Mouse (Mus musculus): ENCODE measurements around the gene Olfr572. TPM values are rescaled to one million over a fixed set of nuclear protein-coding genes. Genes with fewer than 3 reads are reported as not detected.

The Olfr572 gene
- not detected in 2 replicates for polyA plus RNA-seq (2015; fragmentation: Nextera tagmentation; extraction: Ambion mirVana)

DNA sequence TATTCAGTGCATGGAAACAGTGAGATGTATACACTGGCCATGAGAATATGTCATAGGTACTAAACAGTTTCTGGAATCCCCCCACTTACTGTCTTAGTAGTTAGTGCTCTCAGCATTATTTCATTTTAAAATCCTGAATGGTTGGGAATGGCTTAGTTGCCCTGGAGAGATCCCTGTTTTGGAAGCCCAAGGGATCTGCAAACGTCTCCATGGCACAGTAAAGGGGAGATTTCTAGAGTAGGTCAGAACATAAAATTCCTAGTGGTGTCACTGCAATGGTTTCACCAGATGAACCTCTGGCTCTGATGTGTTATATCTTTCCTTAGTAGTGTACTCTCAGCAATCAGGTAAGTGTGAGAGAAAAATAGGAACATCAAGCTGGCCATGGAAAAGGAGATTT lies at the start of gene Olfr572:
Gene Olfr572 (plus strand): TSS at position 301 of the 400 bp plus-strand sequence.
- Histone ChIP-seq H3K4me2 (no peak within 1 kb of the TSS), H3K9me3 (replicated peaks) (no peaks in the 10 kb centered on the region), H3K27ac (replicated peaks) (no peak within 1 kb of the TSS), H3K27me3 (no peaks in the 10 kb centered on the region), H3K4me3 (replicated peaks) (no peak within 1 kb of the TSS), H3K9ac (no peak within 1 kb of the TSS), H3K4me1 (replicated peaks) (no peaks in the 10 kb centered on the region), H3K36me3 (replicated peaks) (no peaks in the 10 kb centered on the region)
- no peak for ATAC-seq (ENCODE audit: insufficient read depth)
- WGBS (ENCODE audit: insufficient replicate concordance) = 30% methylated on average over 1 of the region's 1 CpGs

DNA sequence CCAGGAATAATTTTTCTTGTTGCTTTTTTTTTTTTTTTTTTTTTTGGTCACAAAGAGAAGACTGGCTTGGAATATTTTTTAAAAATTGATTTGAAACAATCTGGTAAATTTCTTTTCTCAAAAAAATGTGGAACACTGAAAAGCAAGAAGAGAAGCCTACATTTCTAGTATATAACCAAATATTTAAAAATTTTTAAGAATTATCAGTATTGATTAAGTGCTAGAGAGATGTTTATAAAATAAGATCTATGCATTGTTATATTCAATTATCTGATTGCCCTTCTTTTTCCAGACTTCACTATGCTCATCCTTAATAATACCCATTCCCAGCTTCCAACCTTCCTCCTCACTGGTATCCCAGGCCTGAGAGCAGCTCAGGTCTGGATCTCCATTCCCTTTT lies 47.4 kb upstream of the Olfr572 start, which contains the start of gene Olfr568:
Gene Olfr568 (plus strand): TSS at position 301 of the 400 bp plus-strand sequence.
- no peaks in the 10 kb centered on the region for H3K27me3 ChIP-seq
- H3K4me1 ChIP-seq (replicated peaks) = no peaks in the 10 kb centered on the region

DNA sequence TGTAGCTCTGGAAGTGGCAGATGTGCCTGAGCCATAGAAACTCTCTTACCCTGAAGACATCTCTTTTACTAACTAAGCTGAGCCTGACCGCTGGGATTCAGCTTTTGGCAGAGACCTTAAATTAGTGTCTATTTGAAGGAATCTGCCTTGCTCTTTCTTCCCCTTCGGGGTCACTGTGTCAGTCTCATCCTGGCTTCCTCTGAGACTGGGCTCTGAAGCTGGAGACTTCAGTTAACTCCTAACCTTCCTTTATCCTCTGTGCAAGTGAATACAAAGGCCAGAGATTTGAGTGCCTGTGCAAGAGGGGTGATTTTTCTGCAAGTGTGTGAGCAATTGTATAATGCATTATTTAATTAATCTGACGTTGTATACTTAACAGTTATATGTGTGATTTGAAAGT lies 33.4 kb upstream of the Olfr572 start, which contains the start of gene Olfr569:
Gene Olfr569 (minus strand): TSS at position 101 of the 400 bp plus-strand sequence.
- no peak within 1 kb of the TSS for H3K9ac ChIP-seq
- no peak within 1 kb of the TSS for H3K4me2 ChIP-seq
- ATAC-seq (ENCODE audit: insufficient read depth) = no peak
- no peaks in the 10 kb centered on the region for H3K4me1 ChIP-seq (replicated peaks)
- no peak within 1 kb of the TSS for H3K27ac ChIP-seq (replicated peaks)
- H3K36me3 ChIP-seq (replicated peaks) = no peaks in the 10 kb centered on the region
- 48% methylated on average over 3 of the region's 3 CpGs for WGBS (ENCODE audit: insufficient replicate concordance)
- H3K4me3 ChIP-seq (replicated peaks) = no peak within 1 kb of the TSS
- H3K9me3 ChIP-seq (replicated peaks) = no peaks in the 10 kb centered on the region
- no peaks in the 10 kb centered on the region for H3K27me3 ChIP-seq

More for the DNA sequence above, 47.4 kb upstream of the Olfr572 start, which contains the start of gene Olfr568:
- Histone ChIP-seq H3K9me3 (replicated peaks) (no peaks in the 10 kb centered on the region), H3K4me2 (no peak within 1 kb of the TSS), H3K9ac (no peak within 1 kb of the TSS), H3K36me3 (replicated peaks) (no peaks in the 10 kb centered on the region), H3K27ac (replicated peaks) (no peak within 1 kb of the TSS), H3K4me3 (replicated peaks) (no peak within 1 kb of the TSS)
- ATAC-seq (ENCODE audit: insufficient read depth) = no peak

DNA sequence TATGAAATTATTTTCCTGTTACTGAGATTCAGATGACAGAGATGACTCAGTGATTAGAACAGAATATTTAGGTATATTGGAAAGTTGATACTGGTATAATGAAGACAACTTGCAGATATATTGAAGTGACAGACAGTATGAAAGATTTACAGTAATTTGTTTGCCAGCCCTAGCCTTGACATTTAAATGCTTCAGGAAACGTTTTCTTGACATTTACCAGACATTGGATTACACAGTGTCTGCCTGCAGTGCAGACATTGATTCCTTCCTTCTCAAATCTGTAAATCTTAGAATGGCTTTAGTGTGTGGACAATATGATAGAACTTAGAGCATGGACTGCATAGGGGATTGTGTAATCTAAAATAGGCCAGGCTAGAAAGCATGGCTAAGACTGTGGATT lies 8.9 kb upstream of the Olfr572 start:
- no peaks in the 10 kb centered on the region for H3K9me3 ChIP-seq (replicated peaks)
- 14% methylated on average over 1 of the region's 1 CpGs for WGBS (ENCODE audit: insufficient replicate concordance)

DNA sequence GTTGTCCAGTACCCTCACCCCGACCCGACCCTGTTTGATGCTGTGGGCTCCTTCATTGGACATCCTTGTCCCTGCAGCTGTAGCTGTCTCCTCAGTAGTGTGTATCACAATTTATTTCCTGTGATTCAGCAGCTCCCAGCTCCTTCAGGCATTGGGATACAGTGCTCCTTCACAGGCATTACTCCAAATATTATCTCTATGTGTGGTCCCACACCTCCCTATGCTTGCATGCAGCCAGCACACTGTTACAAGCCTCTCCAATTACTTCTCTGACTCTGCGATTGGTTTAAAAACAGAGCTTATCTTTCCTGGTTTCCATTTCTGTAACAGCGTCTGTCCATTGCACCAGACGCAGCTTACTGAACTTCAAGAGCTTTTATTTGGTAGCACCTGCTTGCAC lies 7.8 kb upstream of the Olfr572 start:
- no peaks in the 10 kb centered on the region for H3K4me1 ChIP-seq (replicated peaks)
- H3K4me2 ChIP-seq = no peak overlapping the region
- no peak for ATAC-seq (ENCODE audit: insufficient read depth)
- no peaks in the 10 kb centered on the region for H3K36me3 ChIP-seq (replicated peaks)
- 48% methylated on average over 5 of the region's 5 CpGs for WGBS (ENCODE audit: insufficient replicate concordance)
- H3K27ac ChIP-seq (replicated peaks) = no peak overlapping the region
- H3K9me3 ChIP-seq (replicated peaks) = no peaks in the 10 kb centered on the region
- H3K4me3 ChIP-seq (replicated peaks) = no peak overlapping the region
- H3K27me3 ChIP-seq = no peaks in the 10 kb centered on the region
- H3K9ac ChIP-seq = no peak overlapping the region

More for the DNA sequence above, 8.9 kb upstream of the Olfr572 start:
- no peaks in the 10 kb centered on the region for H3K27me3 ChIP-seq
- no peak overlapping the region for H3K27ac ChIP-seq (replicated peaks)
- no peak overlapping the region for H3K4me2 ChIP-seq
- H3K4me3 ChIP-seq (replicated peaks) = no peak overlapping the region
- ATAC-seq (ENCODE audit: insufficient read depth) = no peak
- no peaks in the 10 kb centered on the region for H3K4me1 ChIP-seq (replicated peaks)
- H3K36me3 ChIP-seq (replicated peaks) = no peaks in the 10 kb centered on the region
- H3K9ac ChIP-seq = no peak overlapping the region

DNA sequence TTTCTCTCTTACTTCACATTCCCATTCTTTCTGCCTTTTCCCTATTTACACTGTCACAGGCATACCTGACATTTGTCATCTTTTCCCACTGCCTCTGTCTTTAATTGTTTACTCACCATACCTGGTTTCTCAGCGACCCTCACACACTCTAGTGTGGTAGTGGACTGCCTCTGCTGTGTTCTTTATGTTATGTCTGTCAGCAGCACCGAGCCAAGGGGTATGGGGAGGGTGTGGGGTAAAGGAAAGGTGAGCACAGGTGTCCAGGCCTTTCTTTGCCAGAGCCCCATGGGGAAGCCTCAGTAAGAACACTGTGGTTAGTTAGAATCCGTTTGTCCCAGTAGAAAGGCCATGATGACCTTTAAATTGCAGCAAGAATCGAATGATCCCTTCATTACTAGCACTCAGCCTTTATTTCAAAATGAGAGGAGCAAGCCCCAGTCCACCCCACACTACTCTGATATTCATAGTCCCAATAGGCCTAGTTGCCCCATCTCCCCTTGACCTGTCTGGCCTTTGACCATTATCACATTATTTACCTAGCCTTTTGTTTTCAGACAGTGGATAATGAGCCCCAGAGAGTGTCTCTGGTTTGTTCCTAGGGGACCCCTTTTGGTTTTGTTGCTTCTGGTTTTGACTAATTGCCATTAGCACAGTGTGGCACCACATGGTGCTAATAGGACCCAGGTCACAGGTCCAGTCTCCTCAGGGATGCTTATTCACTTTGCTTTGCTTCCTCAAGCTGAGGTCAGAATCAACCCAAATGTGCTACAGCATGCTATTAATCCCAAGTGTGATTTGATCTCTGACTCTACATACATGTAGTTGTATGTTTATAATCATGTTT lies 7.0 kb upstream of the Olfr572 start, which contains the start of gene Olfr571:
Gene Olfr571 (minus strand): TSS at position 505 of the 844 bp plus-strand sequence.
- 50% methylated on average over 4 of the region's 4 CpGs for WGBS (ENCODE audit: insufficient replicate concordance)
- Histone ChIP-seq H3K4me1 (replicated peaks) (no peaks in the 10 kb centered on the region), H3K36me3 (replicated peaks) (no peaks in the 10 kb centered on the region), H3K4me2 (no peak within 1 kb of the TSS), H3K27me3 (no peaks in the 10 kb centered on the region), H3K9ac (no peak within 1 kb of the TSS), H3K9me3 (replicated peaks) (no peaks in the 10 kb centered on the region), H3K27ac (replicated peaks) (no peak within 1 kb of the TSS), H3K4me3 (replicated peaks) (no peak within 1 kb of the TSS)
- ATAC-seq (ENCODE audit: insufficient read depth) = no peak

DNA sequence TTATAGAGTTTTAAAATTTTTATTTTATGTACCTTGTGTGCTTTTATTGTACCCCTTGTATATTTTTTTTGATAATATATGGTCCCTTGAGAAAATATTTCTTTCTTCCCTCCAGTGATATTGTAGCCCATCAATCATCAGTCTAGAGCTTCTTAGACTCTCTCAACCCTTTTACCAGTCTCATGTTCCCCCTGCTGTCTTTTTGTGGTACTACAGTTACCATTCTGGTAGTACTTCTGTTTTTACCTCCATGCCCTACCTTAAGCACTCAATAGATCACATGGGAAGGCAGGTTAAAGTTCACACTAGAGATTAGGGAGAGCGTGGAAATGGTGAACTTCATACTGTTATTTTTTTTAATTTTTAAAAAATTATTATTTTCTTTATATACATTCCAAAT lies 4.6 kb upstream of the Olfr572 start:
- ATAC-seq (ENCODE audit: insufficient read depth) = no peak

DNA sequence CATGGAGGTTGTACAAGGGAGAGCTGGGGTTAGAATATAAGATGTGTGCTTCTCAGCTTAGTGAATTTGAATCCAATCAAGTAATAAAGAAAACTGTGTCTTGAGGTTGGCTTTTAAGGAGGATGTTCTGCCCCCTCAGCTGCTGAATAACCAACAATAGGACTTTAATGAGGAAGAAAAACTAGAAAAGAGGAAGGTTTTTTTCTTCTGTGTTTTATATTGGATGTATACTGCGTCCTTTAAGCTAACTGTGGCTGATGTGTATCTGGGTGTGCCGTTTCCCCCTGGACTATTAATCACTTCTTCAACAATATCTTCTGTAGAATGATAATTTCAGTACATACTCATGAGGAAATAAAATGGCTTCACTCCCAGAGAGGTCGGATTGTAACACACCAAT lies 2.9 kb downstream of the Olfr572 start:
- Histone ChIP-seq H3K4me2 (no peak overlapping the region), H3K9ac (no peak overlapping the region), H3K36me3 (replicated peaks) (no peaks in the 10 kb centered on the region), H3K27me3 (no peaks in the 10 kb centered on the region), H3K9me3 (replicated peaks) (no peaks in the 10 kb centered on the region), H3K4me3 (replicated peaks) (no peak overlapping the region), H3K27ac (replicated peaks) (no peak overlapping the region), H3K4me1 (replicated peaks) (no peaks in the 10 kb centered on the region)
- no peak for ATAC-seq (ENCODE audit: insufficient read depth)
- 28% methylated on average over 3 of the region's 3 CpGs for WGBS (ENCODE audit: insufficient replicate concordance)

More for the DNA sequence above, 4.6 kb upstream of the Olfr572 start:
- Histone ChIP-seq H3K36me3 (replicated peaks) (no peaks in the 10 kb centered on the region), H3K4me1 (replicated peaks) (no peaks in the 10 kb centered on the region), H3K4me2 (no peak overlapping the region), H3K9ac (no peak overlapping the region), H3K27ac (replicated peaks) (no peak overlapping the region), H3K9me3 (replicated peaks) (no peaks in the 10 kb centered on the region), H3K27me3 (no peaks in the 10 kb centered on the region), H3K4me3 (replicated peaks) (no peak overlapping the region)
- 5% methylated on average over 1 of the region's 1 CpGs for WGBS (ENCODE audit: insufficient replicate concordance)

DNA sequence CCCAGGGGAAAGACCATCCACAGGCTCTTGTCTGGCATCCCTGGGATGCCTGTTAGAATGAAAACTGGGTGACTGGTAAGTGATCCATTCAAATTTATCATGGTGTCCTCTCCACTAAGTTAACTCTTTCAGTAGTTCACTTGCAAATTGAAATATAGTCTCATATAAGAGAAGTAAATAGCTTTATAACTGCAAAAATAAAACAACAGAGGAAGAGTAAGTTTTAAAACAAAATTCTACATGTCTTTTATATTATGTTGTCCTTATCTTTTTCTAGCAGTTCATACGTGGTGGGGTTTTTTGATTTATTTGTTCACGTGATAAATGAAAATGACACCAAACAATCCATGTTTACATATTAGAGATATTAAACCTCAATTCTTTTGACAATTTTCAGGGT lies 18.3 kb downstream of the Olfr572 start, which contains the start of gene Olfr573-ps1:
Gene Olfr573-ps1 (minus strand): TSS at position 101 of the 400 bp plus-strand sequence.
- H3K9ac ChIP-seq = no peak within 1 kb of the TSS
- H3K27me3 ChIP-seq = no peaks in the 10 kb centered on the region
- H3K27ac ChIP-seq (replicated peaks) = no peak within 1 kb of the TSS
- H3K4me2 ChIP-seq = no peak within 1 kb of the TSS
- no peak for ATAC-seq (ENCODE audit: insufficient read depth)
- no peak within 1 kb of the TSS for H3K4me3 ChIP-seq (replicated peaks)
- no peaks in the 10 kb centered on the region for H3K4me1 ChIP-seq (replicated peaks)
- H3K36me3 ChIP-seq (replicated peaks) = no peaks in the 10 kb centered on the region
- H3K9me3 ChIP-seq (replicated peaks) = no peaks in the 10 kb centered on the region
- 71% methylated on average over 2 of the region's 2 CpGs for WGBS (ENCODE audit: insufficient replicate concordance)

DNA sequence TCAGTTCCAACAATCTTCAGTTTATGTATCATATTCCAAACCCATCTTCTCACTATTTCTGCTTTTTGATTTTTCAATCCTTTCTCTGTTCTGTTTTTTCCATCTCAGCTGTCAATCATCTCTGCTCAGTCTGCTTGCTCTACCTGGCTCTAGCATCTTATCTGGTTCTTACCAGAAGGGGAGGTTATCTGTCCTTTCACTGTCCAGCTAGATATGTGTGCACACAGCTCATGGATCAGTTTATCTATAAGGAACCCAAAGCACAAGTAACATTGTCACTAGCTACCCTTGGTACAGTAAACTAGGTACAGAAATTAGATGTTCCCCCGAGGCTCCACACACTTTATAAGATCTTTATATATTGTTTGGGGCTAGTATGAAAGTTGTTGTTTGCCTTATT lies 19.2 kb downstream of the Olfr572 start:
- Histone ChIP-seq H3K4me2 (no peak overlapping the region), H3K9ac (no peak overlapping the region), H3K36me3 (replicated peaks) (no peaks in the 10 kb centered on the region), H3K9me3 (replicated peaks) (no peaks in the 10 kb centered on the region), H3K27ac (replicated peaks) (no peak overlapping the region), H3K4me3 (replicated peaks) (no peak overlapping the region), H3K4me1 (replicated peaks) (no peaks in the 10 kb centered on the region), H3K27me3 (no peaks in the 10 kb centered on the region)
- ATAC-seq (ENCODE audit: insufficient read depth) = peak; percentile 70
- WGBS (ENCODE audit: insufficient replicate concordance) = 33% methylated on average over 1 of the region's 1 CpGs

DNA sequence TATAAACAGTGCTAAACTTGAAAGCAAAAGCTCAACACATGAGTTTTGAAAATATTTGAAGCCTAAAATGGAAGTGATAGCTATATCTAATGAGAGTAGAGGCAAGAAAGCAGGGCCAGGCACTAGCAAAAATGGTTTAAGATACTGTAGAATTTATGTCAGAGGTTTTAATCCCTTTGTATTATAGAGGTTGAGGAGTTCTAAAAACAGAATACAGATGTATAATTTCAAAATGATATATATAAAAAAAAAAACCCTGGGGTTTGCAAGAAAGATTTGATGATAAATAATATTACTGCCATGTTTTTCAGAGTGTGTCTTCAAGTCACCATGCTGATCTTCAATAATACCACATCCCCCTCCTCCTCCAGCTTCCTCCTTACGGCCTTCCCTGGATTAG lies 24.0 kb downstream of the Olfr572 start, which contains the start of gene Olfr574:
Gene Olfr574 (plus strand): TSS at position 301 of the 400 bp plus-strand sequence.
- 81% methylated on average over 1 of the region's 1 CpGs for WGBS (ENCODE audit: insufficient replicate concordance)
- Histone ChIP-seq H3K9ac (no peak within 1 kb of the TSS), H3K4me3 (replicated peaks) (no peak within 1 kb of the TSS), H3K27me3 (no peaks in the 10 kb centered on the region), H3K4me2 (no peak within 1 kb of the TSS), H3K36me3 (replicated peaks) (no peaks in the 10 kb centered on the region), H3K9me3 (replicated peaks) (no peaks in the 10 kb centered on the region), H3K4me1 (replicated peaks) (no peaks in the 10 kb centered on the region), H3K27ac (replicated peaks) (no peak within 1 kb of the TSS)
- ATAC-seq (ENCODE audit: insufficient read depth) = no peak

All from liver, embryonic 15.5 days (tissue).